Mouse (Mus musculus) left cerebral cortex, adult 2 months (tissue): ENCODE results near the gene Spindoc. TPM values are rescaled to one million over a fixed set of nuclear protein-coding genes. Genes with fewer than 3 reads are reported as not detected.

Experiments
- DNase-seq, 2 experiments: peaks; one replicate each; pipeline ENCODE4 v3.0.0; 2021 to 2022; ENCODE audit warnings: low spot score in 2 of 2, mixed read lengths in 1 of 2; ENCODE audit errors: extremely low spot score in 1 of 2
- H3K27ac ChIP-seq: fragments of 200-600 bp; 2 replicates; pipeline ENCODE4 v1.8.1; 2022
- H3K4me3 ChIP-seq: fragments of 200-600 bp; 2 replicates; pipeline ENCODE4 v1.8.1; 2022
- CTCF ChIP-seq: fragments of 200-600 bp; IDR thresholded peaks from 2 replicates; pipeline ENCODE4 v1.8.1; 2022; ENCODE audit warnings: antibody characterized with exemption, mild to moderate bottlenecking, moderate library complexity
- intact Hi-C: fragments of 180-260 bp; cut with DNase I; formaldehyde crosslinking; loops from one replicate; pipeline ENCODE4 v1.15.1; 2025
- long read RNA-seq, 2 experiments: library from polyadenylated mRNA; stranded (forward); transcript quantifications; one replicate each; pipeline ENCODE4 v2.0.0; 2021; ENCODE audit warnings: borderline mapping rate in 2 of 2
- total RNA-seq, 2 experiments: library from RNA; stranded (reverse); gene quantifications; 2 replicates each; pipeline ENCODE4 v1.2.3; 2021

The Spindoc gene
- 10 to 100 TPM; 27.9 to 28.0 TPM for total RNA-seq
- long read RNA-seq, experiment 1, transcript Spindoc-201 (6 exons, 3,152 nt), result major isoform, 21 of 30 reads
- long read RNA-seq, experiment 1, partial matches to known transcripts, result 3 of 30 reads
- long read RNA-seq, experiment 1, other reads (novel, unspliced or antisense), result 6 of 30 reads
- long read RNA-seq, experiment 2, transcript Spindoc-201 (6 exons, 3,152 nt), result major isoform, 13 of 23 reads
- long read RNA-seq, experiment 2, partial matches to known transcripts, result 1 of 23 reads
- long read RNA-seq, experiment 2, other reads (novel, unspliced or antisense), result 6 of 23 reads

- TF ChIP-seq CTCF, result no peak
- DNase-seq, result peak; percentile 98 to 99
- peak within 1 kb of the TSS; percentile 92 for H3K27ac ChIP-seq
- peak within 1 kb of the TSS; percentile 92 for H3K4me3 ChIP-seq
- intact Hi-C loops, result loop anchor here (2.0 kb wide), 1 partner anchor 34 kb away; the partner anchor contains the start of gene 2700081O15Rik
Measured at GRCm38 (mm10) chr19:7382903-7383865, at the start of gene Spindoc. TSS of gene Spindoc (minus strand) at chr19:7382994.

GRCm38 (mm10) chr19:7425398-7425775, 42.6 kb upstream of the Spindoc start:
- intact Hi-C loops, result no loop called here
- DNase-seq, result no peak
- Histone ChIP-seq H3K4me3 (no peak overlapping the region), H3K27ac (no peak overlapping the region)
- TF ChIP-seq CTCF, result no peak

- no peak overlapping the region for H3K4me3 ChIP-seq
- H3K27ac ChIP-seq, result 0 out of 2 replicates have a peak overlapping the region, but pooled peaks have one; percentile 19
- DNase-seq, result no peak
- intact Hi-C loops, result no loop called here
- TF ChIP-seq CTCF, result no peak
Measured at GRCm38 (mm10) chr19:7424590-7425397, 42.0 kb upstream of the Spindoc start.

- Histone ChIP-seq H3K27ac (no peak overlapping the region; the same call in 1 of the 2 replicates), H3K4me3 (no peak overlapping the region)
- no peak for TF ChIP-seq CTCF
- intact Hi-C loops, result no loop called here
- DNase-seq, result no peak
Measured at GRCm38 (mm10) chr19:7424131-7424530, 41.3 kb upstream of the Spindoc start.

- intact Hi-C loops, result no loop called here
- no peak for DNase-seq
- Histone ChIP-seq H3K4me3 (peak overlapping the region; percentile 30), H3K27ac (no peak overlapping the region; the same call in 1 of the 2 replicates)
- TF ChIP-seq CTCF, result no peak
Measured at GRCm38 (mm10) chr19:7423656-7424030, 40.8 kb upstream of the Spindoc start.

GRCm38 (mm10) chr19:7423028-7423655, 40.3 kb upstream of the Spindoc start:
- TF ChIP-seq CTCF, result no peak
- peak overlapping the region; percentile 30 for H3K4me3 ChIP-seq
- peak; percentile 76 to 82 for DNase-seq
- H3K27ac ChIP-seq, result peak overlapping the region; percentile 42
- intact Hi-C loops, result no loop called here

GRCm38 (mm10) chr19:7422656-7423027, 39.8 kb upstream of the Spindoc start:
- intact Hi-C loops, result no loop called here

GRCm38 (mm10) chr19:7421602-7422591, 39.1 kb upstream of the Spindoc start:
- DNase-seq, result peak; percentile 62 to 80
- Histone ChIP-seq H3K27ac (peak overlapping the region; percentile 42), H3K4me3 (peak overlapping the region; percentile 30)
- intact Hi-C loops, result no loop called here
- TF ChIP-seq CTCF, result no peak

More at GRCm38 (mm10) chr19:7422656-7423027, 39.8 kb upstream of the Spindoc start:
- no peak for TF ChIP-seq CTCF
- DNase-seq, result peak in 1 of 2 experiments; percentile 50
- H3K4me3 ChIP-seq, result peak overlapping the region; percentile 30
- peak overlapping the region; percentile 42 for H3K27ac ChIP-seq

GRCm38 (mm10) chr19:7420841-7421601, 38.2 kb upstream of the Spindoc start:
- intact Hi-C loops, result no loop called here
- Histone ChIP-seq H3K27ac (no peak overlapping the region), H3K4me3 (no peak overlapping the region)
- TF ChIP-seq CTCF, result no peak
- DNase-seq, result no peak
